Comparison of ENCODE assay signal across 8 mouse cellular contexts in the genomic region with DNA sequence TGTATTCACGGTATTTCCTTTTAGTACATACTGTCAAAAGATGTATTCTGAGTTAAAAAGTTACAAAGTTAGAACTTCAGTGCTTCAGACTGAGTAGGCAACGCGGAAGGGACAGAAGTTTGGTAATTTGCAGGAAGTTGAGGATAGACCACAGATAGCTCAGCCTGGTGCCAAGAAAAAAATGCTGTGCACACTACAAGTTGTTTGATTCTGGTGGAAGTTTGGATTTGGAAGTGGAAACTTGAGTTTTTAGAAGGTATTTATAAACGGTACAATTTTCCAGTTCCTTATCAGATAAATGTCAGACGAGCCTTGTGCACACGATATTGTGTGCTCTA. TPM values are rescaled to one million over a fixed set of nuclear protein-coding genes. Genes with fewer than 3 reads are reported as not detected.
DNase-seq lines count a peak whose midpoint lies in the region; ATAC-seq lines count a peak whose summit lies in the region.

No protein-coding gene starts in this region.

- peak overlapping the region; percentile 86 for H3K4me3 ChIP-seq in limb, embryonic 15.5 days
- peak overlapping the region; percentile 83 for H3K4me3 ChIP-seq in stomach, embryonic 15.5 days (replicated peaks)

- H3K4me1 ChIP-seq in limb, embryonic 15.5 days = peaks cover 7% of the 10 kb centered on the region
- peaks cover 14% of the 10 kb centered on the region; the same call in 1 of the 2 replicates for H3K4me1 ChIP-seq in stomach, embryonic 15.5 days

- H3K9ac ChIP-seq in limb, embryonic 15.5 days = no peak overlapping the region
- H3K9ac ChIP-seq in stomach, embryonic 15.5 days = no peak overlapping the region

- H3K27me3 ChIP-seq in limb, embryonic 15.5 days = no peaks in the 10 kb centered on the region
- no peaks in the 10 kb centered on the region for H3K27me3 ChIP-seq in stomach, embryonic 15.5 days (replicated peaks)

- H3K27ac ChIP-seq in limb, embryonic 15.5 days = no peak overlapping the region
- H3K27ac ChIP-seq in stomach, embryonic 15.5 days = peak overlapping the region; percentile 26; the same call in 1 of the 2 replicates

- peak; percentile 44 for DNase-seq in CD4-positive, CD25-positive, alpha-beta regulatory T cell, adult 2 months (ENCODE audit: low read depth, low spot score)
- peak; percentile 51 for DNase-seq in thymus, postnatal 0 days (ENCODE audit: low spot score)
- DNase-seq in thymus, postnatal 4 days = no peak
- no peak for DNase-seq in adrenal gland, postnatal 25 days

- no peak for ATAC-seq in CD4-positive, CD25-positive, alpha-beta regulatory T cell, adult 4 months
- ATAC-seq in limb, embryonic 15.5 days (ENCODE audit: insufficient number of reproducible peaks, low FRiP score, low TSS enrichment, low read depth) = no peak
- ATAC-seq in stomach, embryonic 15.5 days (ENCODE audit: insufficient read depth, low FRiP score, low read depth) = no peak
- ATAC-seq in frontal cortex, adult (ENCODE audit: low TSS enrichment) = no peak

- H3K4me2 ChIP-seq in limb, embryonic 15.5 days = peak overlapping the region; percentile 58
- peak overlapping the region; percentile 54 for H3K4me2 ChIP-seq in stomach, embryonic 15.5 days

- no peaks in the 10 kb centered on the region for H3K9me3 ChIP-seq in limb, embryonic 15.5 days
- no peaks in the 10 kb centered on the region for H3K9me3 ChIP-seq in stomach, embryonic 15.5 days

- H3K36me3 ChIP-seq in limb, embryonic 15.5 days = no peaks in the 10 kb centered on the region; the same call in 1 of the 2 replicates
- H3K36me3 ChIP-seq in stomach, embryonic 15.5 days = no peaks in the 10 kb centered on the region

- WGBS in limb, embryonic 15.5 days = 14% methylated on average over 6 of the region's 6 CpGs
- 8% methylated on average over 6 of the region's 6 CpGs for WGBS in stomach, embryonic 15.5 days

RNA-seq across cellular contexts. Expression of a gene that starts 1.0 kb away (rescaled TPM):
- polyA plus RNA-seq in CD4-positive, CD25-positive, alpha-beta regulatory T cell, adult 4 months (2017; shearing (Covaris generic)) = 1 to 10 TPM; 4.5 to 8.2 TPM
- 12.2 and 14.6 TPM in 2 replicates for polyA plus RNA-seq in thymus, postnatal 0 days (2015; fragmentation: Nextera tagmentation; extraction: Ambion mirVana)
- 2.3 and 2.5 TPM in 2 replicates for polyA plus RNA-seq in limb, embryonic 15.5 days (2015; fragmentation: Nextera tagmentation; extraction: Ambion mirVana)
- polyA plus RNA-seq in stomach, embryonic 15.5 days (2015; fragmentation: Nextera tagmentation; extraction: Ambion mirVana) = 7.1 and 7.2 TPM in 2 replicates
- 55.1 and 59.0 TPM in 2 replicates for total RNA-seq in adrenal gland, postnatal 25 days (2021)

Comparison
In these comparisons a context has a peak if more than half of its experiments do, and no peak if none do; other contexts are left out.
1. DNase-seq: peak in CD4-positive, CD25-positive, alpha-beta regulatory T cell, adult 2 months (single experiment) and thymus, postnatal 0 days (single experiment); none in thymus, postnatal 4 days (single experiment) and adrenal gland, postnatal 25 days (single experiment).